In the genomic region with DNA sequence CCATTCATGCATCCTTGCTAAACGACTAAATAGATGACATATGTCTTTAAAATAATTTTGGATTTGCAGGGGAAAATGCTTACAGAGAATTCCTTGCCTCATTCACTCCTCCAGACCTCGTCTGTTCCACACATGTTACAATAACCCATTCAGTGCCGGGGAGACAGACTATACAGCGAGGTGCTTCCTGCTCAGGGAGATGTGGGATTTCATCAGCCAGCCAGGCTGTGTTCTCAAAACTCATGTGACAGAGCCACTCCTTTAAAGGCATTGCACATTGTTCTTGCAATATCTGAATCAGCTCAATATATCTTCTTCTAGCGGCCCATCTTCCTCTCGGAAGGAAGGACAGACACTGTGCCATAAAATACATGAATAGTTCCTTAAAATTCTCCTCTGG, we compare ENCODE assay signal across 18 mouse cellular contexts.
DNase-seq lines count a peak whose midpoint lies in the region; ATAC-seq and TF ChIP-seq lines count a peak whose summit lies in the region.
"Had no signal": no experiment of that assay in that cellular context is flagged by ENCODE, and none has a peak within 500 bp of the region (broad histone marks: within the 10 kb centered on the region; RNA-seq: fewer than 3 reads in every experiment).

No protein-coding gene starts in this region.

- no peak for ATAC-seq in hindbrain, embryonic 13.5 days (ENCODE audit: low FRiP score)
- ATAC-seq in hindbrain, embryonic 16.5 days = no peak
- no peak for ATAC-seq in limb, embryonic 15.5 days (ENCODE audit: insufficient number of reproducible peaks, low FRiP score, low TSS enrichment, low read depth)
- ATAC-seq in lung, postnatal 0 days = no peak
- ATAC-seq: hindbrain, postnatal 0 days had no signal

- TF ChIP-seq CTCF in lung, postnatal 0 days (IDR thresholded peaks at IDR 0.05) = no peak

- 74% methylated on average over 6 of the region's 6 CpGs for WGBS in hindbrain, embryonic 13.5 days
- WGBS in hindbrain, embryonic 16.5 days = 71% methylated on average over 6 of the region's 6 CpGs
- WGBS in limb, embryonic 15.5 days = 44% methylated on average over 6 of the region's 6 CpGs
- WGBS in lung, postnatal 0 days = 72% methylated on average over 6 of the region's 6 CpGs

- no peak overlapping the region for H3K9ac ChIP-seq in hindbrain, embryonic 13.5 days
- H3K9ac ChIP-seq in hindbrain, embryonic 16.5 days (ENCODE audit: low read depth, low read length) = no peak overlapping the region
- H3K9ac ChIP-seq in limb, embryonic 15.5 days = no peak overlapping the region
- H3K9ac ChIP-seq in lung, postnatal 0 days (replicated peaks; ENCODE audit: low read depth) = no peak overlapping the region
- H3K9ac ChIP-seq: forebrain, embryonic 12.5 days; neural tube, embryonic 12.5 days had no signal

- no peak for TF ChIP-seq EP300 in lung, postnatal 0 days (IDR thresholded peaks at IDR 0.05)

- peaks cover 22% of the 10 kb centered on the region for H3K4me1 ChIP-seq in hindbrain, embryonic 13.5 days (replicated peaks)
- no peaks in the 10 kb centered on the region for H3K4me1 ChIP-seq in hindbrain, embryonic 16.5 days (ENCODE audit: control insufficient read depth, insufficient read depth, low read depth, low read length)
- peaks cover 3% of the 10 kb centered on the region for H3K4me1 ChIP-seq in limb, embryonic 15.5 days
- H3K4me1 ChIP-seq in lung, postnatal 0 days (ENCODE audit: insufficient read depth, low read depth, low read length) = 0 out of 2 replicates have a peak, but pooled peaks cover 2% of the 10 kb centered on the region
- H3K4me1 ChIP-seq: neural tube, embryonic 12.5 days had no signal

- no peaks in the 10 kb centered on the region for H3K9me3 ChIP-seq in hindbrain, embryonic 13.5 days
- no peaks in the 10 kb centered on the region for H3K9me3 ChIP-seq in hindbrain, embryonic 16.5 days (ENCODE audit: control insufficient read depth, low read length)
- H3K9me3 ChIP-seq in limb, embryonic 15.5 days = no peaks in the 10 kb centered on the region
- H3K9me3 ChIP-seq in lung, postnatal 0 days (ENCODE audit: low read length) = no peaks in the 10 kb centered on the region
- H3K9me3 ChIP-seq: forebrain, embryonic 12.5 days; heart, embryonic 10.5 days; megakaryocyte, embryonic 14.5 days; neural tube, embryonic 12.5 days had no signal

- no peak overlapping the region for H3K4me3 ChIP-seq in hindbrain, embryonic 13.5 days
- no peak overlapping the region for H3K4me3 ChIP-seq in hindbrain, embryonic 16.5 days (ENCODE audit: low read length)
- H3K4me3 ChIP-seq in limb, embryonic 15.5 days = no peak overlapping the region
- H3K4me3 ChIP-seq in lung, postnatal 0 days (ENCODE audit: low read depth, low read length) = no peak overlapping the region
- H3K4me3 ChIP-seq: forebrain, embryonic 12.5 days; heart, embryonic 10.5 days; megakaryocyte, embryonic 14.5 days; neural tube, embryonic 12.5 days had no signal

- H3K36me3 ChIP-seq in hindbrain, embryonic 13.5 days = no peaks in the 10 kb centered on the region
- H3K36me3 ChIP-seq in hindbrain, embryonic 16.5 days (ENCODE audit: control insufficient read depth, insufficient read depth, low read length) = no peaks in the 10 kb centered on the region
- 0 out of 2 replicates have a peak, but pooled peaks cover 3% of the 10 kb centered on the region for H3K36me3 ChIP-seq in limb, embryonic 15.5 days
- H3K36me3 ChIP-seq in lung, postnatal 0 days (ENCODE audit: insufficient read depth, low read length) = no peaks in the 10 kb centered on the region
- H3K36me3 ChIP-seq: neural tube, embryonic 12.5 days had no signal

- peak overlapping the region; percentile 1; the same call in 1 of the 2 replicates for H3K27ac ChIP-seq in hindbrain, embryonic 13.5 days
- H3K27ac ChIP-seq in hindbrain, embryonic 16.5 days (ENCODE audit: low read depth, low read length) = no peak overlapping the region; the same call in 1 of the 2 replicates
- peak overlapping the region; percentile 50 for H3K27ac ChIP-seq in limb, embryonic 15.5 days
- no peak overlapping the region for H3K27ac ChIP-seq in lung, postnatal 0 days (ENCODE audit: low read length)
- H3K27ac ChIP-seq: forebrain, embryonic 12.5 days; heart, embryonic 10.5 days; hindbrain, postnatal 0 days; neural tube, embryonic 12.5 days had no signal

- H3K27me3 ChIP-seq in hindbrain, embryonic 13.5 days = no peaks in the 10 kb centered on the region
- no peaks in the 10 kb centered on the region for H3K27me3 ChIP-seq in hindbrain, embryonic 16.5 days (replicated peaks; ENCODE audit: control insufficient read depth, insufficient read depth, low read length)
- no peaks in the 10 kb centered on the region for H3K27me3 ChIP-seq in limb, embryonic 15.5 days
- no peaks in the 10 kb centered on the region for H3K27me3 ChIP-seq in lung, postnatal 0 days (replicated peaks; ENCODE audit: insufficient read depth, low read length)
- H3K27me3 ChIP-seq: CH12.LX; forebrain, embryonic 12.5 days; megakaryocyte, embryonic 14.5 days; neural tube, embryonic 12.5 days had no signal

- peak; percentile 29 for DNase-seq in 416B (ENCODE audit: low read depth)
- DNase-seq in brain, adult 2 months (ENCODE audit: low read depth, low spot score) = peak; percentile 44
- DNase-seq in layer of hippocampus, adult 9-11 months = no peak
- no peak for DNase-seq in thymus, postnatal 10 days (ENCODE audit: low spot score in 2 of 2)
- no peak for DNase-seq in lung, postnatal 0 days (ENCODE audit: low spot score)
- DNase-seq: cerebellum, postnatal 14 days; kidney, adult 8-10 months; lung, adult 18-20 months; right cerebral cortex, postnatal 25 days had no signal

- no peak overlapping the region for H3K4me2 ChIP-seq in hindbrain, embryonic 13.5 days
- no peak overlapping the region for H3K4me2 ChIP-seq in hindbrain, embryonic 16.5 days (ENCODE audit: low read length)
- H3K4me2 ChIP-seq in limb, embryonic 15.5 days = no peak overlapping the region
- no peak overlapping the region for H3K4me2 ChIP-seq in lung, postnatal 0 days (replicated peaks; ENCODE audit: low read depth, low read length)
- H3K4me2 ChIP-seq: forebrain, embryonic 12.5 days; neural tube, embryonic 12.5 days had no signal

Comparison
In these comparisons a context has a peak if more than half of its experiments do, and no peak if none do; other contexts are left out.
1. H3K27ac ChIP-seq: peak in hindbrain, embryonic 13.5 days (single experiment) and limb, embryonic 15.5 days (single experiment); none in hindbrain, embryonic 16.5 days (single experiment) and lung, postnatal 0 days (single experiment).
2. DNase-seq: peak in 416B (single experiment) and brain, adult 2 months (single experiment); none in layer of hippocampus, adult 9-11 months (single experiment), thymus, postnatal 10 days (0 of 2) and lung, postnatal 0 days (single experiment).